Mouse (Mus musculus) embryonic facial prominence, embryonic 12.5 days (tissue): ENCODE results near the gene Exosc10. TPM values are rescaled to one million over a fixed set of nuclear protein-coding genes. Genes with fewer than 3 reads are reported as not detected.

Source experiments
- ATAC-seq: fragments of 200-750 bp; cut with Nextera tagmentation; 2 replicates; pipeline ENCODE4 v1.8.0; 2017; ENCODE audit not compliant: insufficient number of reproducible peaks, insufficient read depth, low FRiP score, low TSS enrichment
- H3K27ac ChIP-seq: fragments of 300-500 bp; sonication (generic); 2 replicates; pipeline ENCODE4 v1.5.1; 2016; ENCODE audit warnings: mild to moderate bottlenecking
- H3K27me3 ChIP-seq: fragments of 300-500 bp; sonication (generic); 2 replicates; pipeline ENCODE4 v1.6.1; 2016; ENCODE audit warnings: mild to moderate bottlenecking, moderate library complexity
- H3K36me3 ChIP-seq: fragments of 300-500 bp; sonication (generic); 2 replicates; pipeline ENCODE4 v1.6.1; 2016; ENCODE audit warnings: mild to moderate bottlenecking
- H3K4me1 ChIP-seq: fragments of 300-500 bp; sonication (generic); 2 replicates; pipeline ENCODE4 v1.6.1; 2016
- H3K4me2 ChIP-seq: fragments of 300-500 bp; sonication (generic); replicated peaks from 2 replicates; pipeline ENCODE4 v1.6.1; 2016; ENCODE audit warnings: mild to moderate bottlenecking, moderate library complexity
- H3K4me3 ChIP-seq: fragments of 300-500 bp; sonication (generic); 2 replicates; pipeline ENCODE4 v1.5.1; 2016; ENCODE audit warnings: mild to moderate bottlenecking
- H3K9ac ChIP-seq: fragments of 300-500 bp; sonication (generic); 2 replicates; pipeline ENCODE4 v1.6.1; 2016; ENCODE audit warnings: mild to moderate bottlenecking, moderate library complexity
- H3K9me3 ChIP-seq: fragments of 300-500 bp; sonication (generic); 2 replicates; pipeline ENCODE4 v1.6.1; 2016; ENCODE audit warnings: mild to moderate bottlenecking, moderate library complexity
- WGBS: fragments of 180-500 bp; shearing (Covaris S2); methylation state at CpG from one replicate; pipeline ENCODE4 v1.1.7; 2016; 5-methylcytosine and 5-hydroxymethylcytosine counted together
- polyA plus RNA-seq: library from polyadenylated mRNA; unstranded; fragments of >200 nt; fragmentation: Nextera tagmentation; extraction: Ambion mirVana; gene quantifications from 2 replicates; pipeline ENCODE4 v1.2.1, GENCODE M21; 2016

Gene Exosc10
- polyA plus RNA-seq, 1 experiment from 2014 or later = 109 TPM

DNA sequence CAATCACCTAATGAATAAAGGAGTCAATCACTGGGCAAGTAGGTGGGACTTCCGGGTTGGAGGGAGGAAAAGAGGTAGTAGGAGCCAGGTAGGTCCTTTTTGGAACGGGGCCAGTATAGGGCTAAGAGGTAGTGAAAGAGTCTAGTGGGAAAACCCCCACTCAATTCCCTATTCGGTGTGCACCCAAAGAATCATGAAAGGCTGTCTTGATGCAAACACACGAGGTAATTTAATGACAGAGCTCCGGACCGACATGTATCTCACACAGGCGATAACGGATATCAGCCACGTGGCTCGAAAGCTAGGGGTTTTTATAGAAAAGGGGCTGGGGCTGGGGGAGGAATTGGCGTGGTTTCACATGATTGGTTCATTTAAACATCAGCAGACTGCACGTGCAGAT is 40.6 kb downstream of the Exosc10 start:
- ATAC-seq = no peak
- WGBS = 95% methylated on average over 12 of the region's 12 CpGs
- H3K4me1 ChIP-seq = no peaks in the 10 kb centered on the region
- no peaks in the 10 kb centered on the region for H3K27me3 ChIP-seq
- no peak overlapping the region for H3K4me2 ChIP-seq
- 0 out of 2 replicates have a peak, but pooled peaks cover 3% of the 10 kb centered on the region for H3K9me3 ChIP-seq
- H3K4me3 ChIP-seq = no peak overlapping the region
- no peak overlapping the region for H3K27ac ChIP-seq
- no peak overlapping the region for H3K9ac ChIP-seq
- H3K36me3 ChIP-seq = peaks cover 46% of the 10 kb centered on the region

DNA sequence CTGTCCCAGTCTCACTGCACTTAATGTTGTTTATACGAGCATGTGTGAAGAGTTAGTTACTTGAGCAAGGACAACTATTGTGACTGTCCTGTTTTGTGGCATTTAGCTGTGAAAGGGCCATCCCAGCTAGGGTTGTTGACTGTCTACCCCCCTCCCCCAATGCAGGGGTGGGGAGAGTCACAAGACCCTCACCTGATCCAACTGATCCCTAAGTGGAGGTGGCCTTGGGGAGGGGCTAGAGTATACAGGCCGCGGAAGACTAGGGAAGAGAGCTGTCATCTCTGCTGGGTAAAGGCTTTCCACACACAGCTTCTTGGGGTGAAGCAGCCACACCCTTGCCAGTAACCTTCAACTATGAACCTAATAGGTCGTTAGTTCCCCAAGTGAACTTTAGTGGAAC is 42.1 kb downstream of the Exosc10 start:
- Histone ChIP-seq H3K9ac (no peak overlapping the region), H3K4me2 (no peak overlapping the region), H3K4me3 (no peak overlapping the region), H3K9me3 (0 out of 2 replicates have a peak, but pooled peaks cover 3% of the 10 kb centered on the region), H3K36me3 (peaks cover 31% of the 10 kb centered on the region), H3K4me1 (no peaks in the 10 kb centered on the region), H3K27ac (no peak overlapping the region), H3K27me3 (no peaks in the 10 kb centered on the region)
- WGBS = 86% methylated on average over 4 of the region's 4 CpGs
- ATAC-seq = no peak

DNA sequence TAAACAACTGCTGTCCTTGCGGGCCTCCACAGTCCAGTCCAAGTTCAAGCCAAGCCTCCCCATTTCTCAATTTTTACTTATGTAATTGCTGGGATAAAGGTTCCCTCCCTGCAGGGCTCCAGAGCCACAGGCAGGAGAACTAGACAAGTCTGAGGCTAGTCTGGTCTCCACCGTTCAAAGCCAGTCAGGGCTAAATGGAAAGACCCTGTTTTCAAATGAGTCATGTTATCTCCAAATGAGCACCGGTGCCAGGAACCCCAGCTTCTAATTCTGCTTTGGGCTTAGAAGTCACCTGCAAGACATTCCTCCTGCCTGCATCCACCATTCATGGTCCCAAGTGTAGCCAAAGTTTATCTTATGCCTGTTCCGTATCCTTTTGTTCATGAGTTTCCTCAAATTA is 43.6 kb downstream of the Exosc10 start:
- WGBS = 86% methylated on average over 4 of the region's 4 CpGs
- Histone ChIP-seq H3K36me3 (peaks cover 16% of the 10 kb centered on the region), H3K4me3 (no peak overlapping the region), H3K27ac (no peak overlapping the region), H3K4me2 (no peak overlapping the region), H3K9me3 (0 out of 2 replicates have a peak, but pooled peaks cover 3% of the 10 kb centered on the region), H3K9ac (no peak overlapping the region), H3K4me1 (no peaks in the 10 kb centered on the region), H3K27me3 (no peaks in the 10 kb centered on the region)
- ATAC-seq = no peak

DNA sequence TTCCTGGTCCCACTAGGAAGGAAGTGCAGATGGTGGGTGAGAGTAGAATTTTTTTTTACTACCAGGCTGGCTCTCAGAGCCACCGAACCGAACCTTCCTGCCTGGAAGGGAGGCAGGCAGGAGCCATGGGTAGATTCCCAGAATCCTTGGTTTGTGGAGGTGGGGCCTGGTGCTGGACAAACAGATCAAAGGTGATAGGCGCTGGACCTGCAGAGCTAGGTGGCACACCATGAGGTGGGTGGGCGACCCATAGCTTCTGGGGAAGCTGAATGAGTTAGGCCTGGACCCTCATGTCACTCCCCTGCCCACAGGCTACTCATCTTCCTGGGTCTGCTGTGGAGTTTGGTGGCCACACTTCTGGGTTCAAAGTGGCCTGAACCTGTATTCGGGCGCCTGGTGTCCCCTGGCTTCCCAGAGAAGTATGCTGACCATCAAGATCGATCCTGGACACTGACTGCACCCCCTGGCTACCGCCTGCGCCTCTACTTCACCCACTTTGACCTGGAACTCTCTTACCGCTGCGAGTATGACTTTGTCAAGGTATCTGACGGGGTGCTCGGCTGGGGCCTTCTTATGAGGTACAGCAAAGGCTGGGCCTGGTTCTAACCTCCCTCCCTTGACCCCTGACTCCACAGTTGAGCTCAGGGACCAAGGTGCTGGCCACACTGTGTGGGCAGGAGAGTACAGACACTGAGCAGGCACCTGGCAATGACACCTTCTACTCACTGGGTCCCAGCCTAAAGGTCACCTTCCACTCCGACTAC is 44.3 kb downstream of the Exosc10 start, which contains the start of gene Masp2:
Gene Masp2, plus strand, starts transcription at position 198 of the 764 bp plus-strand sequence.
- WGBS = 90% methylated on average over 14 of the region's 14 CpGs
- 0 out of 2 replicates have a peak, but pooled peaks cover 3% of the 10 kb centered on the region for H3K9me3 ChIP-seq

DNA sequence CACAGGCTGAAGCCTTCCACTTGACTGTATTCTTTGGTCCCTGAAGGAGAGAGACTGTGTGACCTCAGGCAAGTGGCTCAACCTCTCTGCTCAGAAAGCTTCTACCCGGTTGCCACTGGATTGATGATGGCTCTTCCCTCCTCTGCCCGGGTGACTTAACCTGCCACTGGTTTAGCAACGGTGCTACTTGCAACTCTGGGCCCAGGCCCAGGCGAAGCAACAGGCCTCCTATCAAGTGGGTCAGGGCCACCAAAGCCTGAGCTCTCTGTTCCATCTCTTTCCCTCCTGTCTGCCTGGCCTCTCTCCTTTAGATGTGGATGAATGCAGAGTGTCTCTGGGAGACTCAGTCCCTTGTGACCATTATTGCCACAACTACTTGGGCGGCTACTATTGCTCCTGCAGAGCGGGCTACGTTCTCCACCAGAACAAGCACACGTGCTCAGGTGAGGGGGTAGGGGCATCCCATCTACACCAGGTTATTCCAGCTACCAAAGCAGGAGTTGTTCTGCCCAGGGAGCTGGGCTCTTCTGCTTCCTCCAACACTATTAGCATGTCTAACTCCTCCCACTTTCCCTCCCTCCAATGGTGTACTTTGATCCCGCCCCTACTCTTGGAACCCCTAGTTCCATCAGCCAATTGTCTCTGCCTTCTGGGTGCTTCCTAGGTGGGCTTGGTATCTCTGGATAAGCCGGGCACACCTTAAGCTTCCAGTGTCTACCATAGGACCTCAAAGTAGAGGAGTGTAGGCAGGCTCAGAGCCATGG is 45.3 kb downstream of the Exosc10 start:
- H3K36me3 ChIP-seq = peaks cover 11% of the 10 kb centered on the region
- H3K4me3 ChIP-seq = no peak overlapping the region
- H3K4me2 ChIP-seq = no peak overlapping the region
- ATAC-seq = 0 out of 2 replicates have a peak, but pooled peaks have one; percentile 2
- H3K9ac ChIP-seq = no peak overlapping the region
- H3K27ac ChIP-seq = no peak overlapping the region
- H3K9me3 ChIP-seq = 0 out of 2 replicates have a peak, but pooled peaks cover 3% of the 10 kb centered on the region
- no peaks in the 10 kb centered on the region for H3K4me1 ChIP-seq
- WGBS = 71% methylated on average over 10 of the region's 10 CpGs
- no peaks in the 10 kb centered on the region for H3K27me3 ChIP-seq

More for the DNA sequence above, 44.3 kb downstream of the Exosc10 start, which contains the start of gene Masp2:
- H3K4me1 ChIP-seq = no peaks in the 10 kb centered on the region
- no peak within 1 kb of the TSS for H3K27ac ChIP-seq
- H3K4me3 ChIP-seq = no peak within 1 kb of the TSS
- no peaks in the 10 kb centered on the region for H3K27me3 ChIP-seq
- no peak within 1 kb of the TSS for H3K4me2 ChIP-seq
- H3K9ac ChIP-seq = no peak within 1 kb of the TSS
- peaks cover 13% of the 10 kb centered on the region for H3K36me3 ChIP-seq
- ATAC-seq = no peak

DNA sequence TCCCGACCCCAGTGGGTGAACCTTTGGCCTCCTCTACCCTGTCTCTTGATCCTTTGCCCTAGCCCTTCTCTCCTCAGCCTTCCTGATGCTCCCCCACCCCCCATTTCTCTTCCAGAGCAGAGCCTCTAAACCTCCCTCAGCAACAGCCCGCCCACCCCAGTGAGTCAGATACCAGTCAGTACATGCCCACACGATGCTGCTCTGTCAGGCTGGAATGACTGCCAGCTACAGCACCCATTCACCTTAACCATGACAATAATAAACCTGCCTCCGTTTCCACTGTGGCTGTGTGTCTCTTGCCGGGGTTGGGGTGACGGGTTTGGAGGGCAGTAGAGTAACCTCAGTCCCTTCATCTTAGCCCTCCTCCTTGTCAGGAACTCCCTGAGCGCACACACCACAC is 45.9 kb downstream of the Exosc10 start:
- ATAC-seq = 0 out of 2 replicates have a peak, but pooled peaks have one; percentile 12
- Histone ChIP-seq H3K27ac (no peak overlapping the region), H3K36me3 (peaks cover 6% of the 10 kb centered on the region; the same call in 1 of the 2 replicates), H3K9ac (no peak overlapping the region), H3K27me3 (no peaks in the 10 kb centered on the region), H3K4me3 (no peak overlapping the region), H3K4me2 (no peak overlapping the region), H3K9me3 (0 out of 2 replicates have a peak, but pooled peaks cover 3% of the 10 kb centered on the region), H3K4me1 (no peaks in the 10 kb centered on the region)
- WGBS = 69% methylated on average over 7 of the region's 7 CpGs

DNA sequence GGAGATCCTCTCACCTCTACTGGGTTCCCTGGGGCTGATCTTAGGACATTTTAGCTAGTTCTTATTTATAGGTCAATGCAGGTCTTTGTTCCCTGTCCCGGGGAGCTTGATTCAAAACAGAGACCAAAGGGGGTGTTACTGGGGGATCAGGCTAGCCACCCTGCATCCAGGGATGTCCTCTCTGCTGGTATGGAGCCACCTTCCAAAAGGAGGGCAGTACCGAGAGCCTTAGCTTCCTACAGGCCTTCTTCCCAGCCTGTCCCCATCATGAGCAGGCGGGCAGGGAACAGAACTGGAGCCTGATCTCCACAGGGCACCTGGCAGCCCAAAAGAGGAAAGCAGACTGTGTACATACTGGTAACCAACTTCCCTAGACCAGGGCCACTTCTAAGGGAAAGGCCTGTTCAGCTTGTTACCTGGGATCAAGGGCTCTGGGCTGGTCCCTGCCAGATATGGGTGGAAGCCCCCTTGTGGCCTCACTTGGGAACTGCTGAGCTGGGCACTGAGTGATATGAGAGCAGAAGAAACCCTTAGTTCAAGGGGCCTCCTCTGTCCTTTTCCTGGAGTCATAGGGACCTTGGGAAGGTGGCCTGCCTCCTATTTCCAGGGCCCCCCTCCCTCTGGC is 46.4 kb downstream of the Exosc10 start:
- H3K4me2 ChIP-seq = no peak overlapping the region
- no peak overlapping the region for H3K4me3 ChIP-seq
- H3K27ac ChIP-seq = no peak overlapping the region
- 80% methylated on average over 3 of the region's 3 CpGs for WGBS
- no peak overlapping the region for H3K9ac ChIP-seq
- H3K4me1 ChIP-seq = no peaks in the 10 kb centered on the region
- ATAC-seq = no peak
- H3K9me3 ChIP-seq = no peaks in the 10 kb centered on the region
- peaks cover 4% of the 10 kb centered on the region; the same call in 1 of the 2 replicates for H3K36me3 ChIP-seq
- no peaks in the 10 kb centered on the region for H3K27me3 ChIP-seq

DNA sequence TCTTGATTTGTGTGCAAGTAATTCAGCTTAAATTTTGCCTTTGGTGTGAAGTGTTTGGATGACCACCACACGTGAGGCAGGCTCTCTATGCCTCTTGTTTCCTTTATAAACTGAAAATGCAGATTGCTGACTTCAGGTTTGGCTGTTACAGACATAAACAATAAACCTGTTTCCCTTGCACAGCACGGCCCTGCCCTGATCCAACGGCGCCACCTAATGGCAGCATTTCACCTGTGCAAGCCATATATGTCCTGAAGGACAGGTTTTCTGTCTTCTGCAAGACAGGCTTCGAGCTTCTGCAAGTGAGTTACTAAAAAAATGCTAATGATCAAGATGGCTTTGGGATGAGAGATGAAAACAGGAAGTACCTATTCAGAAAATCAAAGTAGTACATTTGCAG is 49.5 kb downstream of the Exosc10 start:
- no peaks in the 10 kb centered on the region for H3K27me3 ChIP-seq
- no peak for ATAC-seq
- no peaks in the 10 kb centered on the region for H3K9me3 ChIP-seq
- peaks cover 21% of the 10 kb centered on the region for H3K36me3 ChIP-seq
- WGBS = 30% methylated on average over 5 of the region's 5 CpGs
- no peak overlapping the region for H3K27ac ChIP-seq
- H3K4me3 ChIP-seq = no peak overlapping the region
- H3K9ac ChIP-seq = no peak overlapping the region
- H3K4me1 ChIP-seq = no peaks in the 10 kb centered on the region
- H3K4me2 ChIP-seq = no peak overlapping the region

DNA sequence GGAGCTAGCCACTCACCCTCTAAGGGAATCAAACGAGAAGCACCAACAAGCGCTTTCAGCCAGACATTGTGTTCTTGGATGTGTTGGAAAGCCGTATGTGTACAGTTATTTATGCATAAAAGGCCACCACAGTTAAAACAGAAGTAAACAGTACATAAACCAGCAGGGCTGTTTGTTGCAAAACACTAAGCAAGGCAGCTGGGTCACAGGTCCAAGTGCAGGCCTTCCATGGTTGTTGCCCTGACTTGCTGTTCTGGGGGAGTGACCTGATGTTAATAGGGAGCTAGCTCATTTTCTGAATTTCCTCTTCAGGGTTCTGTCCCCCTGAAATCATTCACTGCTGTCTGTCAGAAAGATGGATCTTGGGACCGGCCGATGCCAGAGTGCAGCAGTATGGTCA is 51.6 kb downstream of the Exosc10 start:
- Histone ChIP-seq H3K27ac (no peak overlapping the region), H3K36me3 (peaks cover 34% of the 10 kb centered on the region)
- WGBS = 83% methylated on average over 5 of the region's 5 CpGs

DNA sequence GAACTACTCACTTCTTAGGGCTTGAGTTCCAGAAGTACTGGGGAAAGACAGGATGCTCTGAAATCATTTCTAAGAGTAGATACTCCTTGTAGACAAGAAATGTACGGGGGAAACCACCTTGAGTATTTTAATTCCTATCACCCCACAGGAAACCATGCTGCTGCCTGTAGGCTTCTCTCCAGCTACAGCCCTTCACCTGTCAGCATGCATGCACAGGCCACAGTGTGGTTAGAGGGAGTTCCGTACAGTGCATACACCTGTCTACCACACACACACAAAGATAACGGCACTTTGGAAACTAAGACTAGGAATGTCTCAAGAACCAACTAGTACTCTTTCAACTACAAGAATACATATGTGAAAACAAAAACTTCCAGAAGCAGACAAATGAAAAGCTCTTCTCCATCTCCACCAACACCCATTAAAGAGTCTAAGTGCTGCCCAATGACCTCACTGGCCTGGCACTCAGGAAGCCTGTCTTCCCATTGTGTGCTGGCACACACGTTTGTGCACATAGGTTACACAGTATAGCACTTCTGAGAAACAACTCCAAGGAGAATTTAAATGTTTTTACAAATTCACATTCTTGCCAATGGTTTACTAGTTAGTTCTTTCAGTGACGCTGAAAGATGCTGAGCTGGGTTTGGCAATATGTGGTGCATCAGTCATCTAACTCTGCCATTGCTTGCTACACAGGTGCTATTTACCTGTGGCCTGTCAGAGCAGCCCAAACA is 52.6 kb downstream of the Exosc10 start:
- WGBS = 78% methylated on average over 5 of the region's 5 CpGs
- H3K9ac ChIP-seq = no peak overlapping the region
- H3K27me3 ChIP-seq = no peaks in the 10 kb centered on the region
- H3K27ac ChIP-seq = no peak overlapping the region
- H3K36me3 ChIP-seq = peaks cover 43% of the 10 kb centered on the region
- no peaks in the 10 kb centered on the region for H3K4me1 ChIP-seq
- no peaks in the 10 kb centered on the region for H3K9me3 ChIP-seq
- no peak overlapping the region for H3K4me2 ChIP-seq
- no peak for ATAC-seq
- no peak overlapping the region for H3K4me3 ChIP-seq

More for the DNA sequence above, 51.6 kb downstream of the Exosc10 start:
- Histone ChIP-seq H3K9me3 (no peaks in the 10 kb centered on the region), H3K4me1 (no peaks in the 10 kb centered on the region), H3K4me3 (no peak overlapping the region), H3K4me2 (no peak overlapping the region), H3K9ac (no peak overlapping the region), H3K27me3 (no peaks in the 10 kb centered on the region)
- no peak for ATAC-seq

DNA sequence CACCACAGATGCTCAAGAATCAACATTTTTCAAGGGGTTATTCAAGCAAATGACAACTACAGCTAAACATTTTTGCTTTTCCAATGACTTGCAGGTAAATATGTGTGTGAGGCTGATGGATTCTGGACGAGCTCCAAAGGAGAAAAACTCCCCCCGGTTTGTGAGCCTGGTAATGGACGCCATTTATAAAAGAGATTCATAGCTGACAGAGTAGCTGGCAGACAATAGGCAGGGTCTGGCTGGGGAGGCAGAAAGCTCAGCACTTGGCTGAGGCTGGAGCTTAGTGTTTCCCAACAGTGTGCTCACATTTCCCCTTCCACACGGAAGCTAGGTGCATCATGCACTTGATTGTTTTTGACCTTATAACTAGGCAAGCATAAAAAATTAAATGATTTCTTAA is 54.3 kb downstream of the Exosc10 start:
- no peak overlapping the region for H3K9ac ChIP-seq
- peaks cover 54% of the 10 kb centered on the region for H3K36me3 ChIP-seq
- no peak overlapping the region for H3K4me3 ChIP-seq
- no peak overlapping the region for H3K27ac ChIP-seq
- 70% methylated on average over 4 of the region's 4 CpGs for WGBS
- no peaks in the 10 kb centered on the region for H3K4me1 ChIP-seq
- no peak for ATAC-seq
- no peaks in the 10 kb centered on the region for H3K9me3 ChIP-seq
- H3K4me2 ChIP-seq = no peak overlapping the region
- no peaks in the 10 kb centered on the region for H3K27me3 ChIP-seq
